Mouse (Mus musculus) myocyte (in vitro differentiated cells): ENCODE data around the gene E030018B13Rik. TPM values are rescaled to one million over a fixed set of nuclear protein-coding genes. Genes with fewer than 3 reads are reported as not detected.
A peak's percentile ranks its signal among the peaks of the same experiment; 100 is the strongest.

Experiments
- H3K27me3 ChIP-seq: one replicate; pipeline ENCODE4 v1.6.1; 2011; ENCODE audit not compliant: control insufficient read depth, insufficient read depth, insufficient read length
- H3K36me3 ChIP-seq: one replicate; pipeline ENCODE4 v1.6.1; 2011; ENCODE audit not compliant: control insufficient read depth, insufficient read depth
- H3K4me2 ChIP-seq: one replicate; pipeline ENCODE4 v1.6.1; 2011; ENCODE audit warnings: low read depth, control low read depth
- H3K4me3 ChIP-seq: one replicate; pipeline ENCODE4 v1.5.1; 2011; ENCODE audit warnings: mild to moderate bottlenecking, control low read depth, moderate library complexity
- H3K79me2 ChIP-seq: one replicate; pipeline ENCODE4 v1.6.1; 2011; ENCODE audit not compliant: control insufficient read depth, insufficient read depth
- H3ac ChIP-seq: one replicate; pipeline ENCODE4 v1.6.1; 2011; ENCODE audit not compliant: control insufficient read depth, insufficient read length
- CEBPB ChIP-seq: IDR thresholded peaks from 2 replicates; pipeline ENCODE4 v1.6.1; 2011; ENCODE audit warnings: mild to moderate bottlenecking, moderate library complexity; ENCODE audit not compliant: poor library complexity, insufficient read depth, severe bottlenecking
- E2F4 ChIP-seq: IDR thresholded peaks from one replicate; pipeline ENCODE4 v1.6.1; 2011; ENCODE audit warnings: mild to moderate bottlenecking, control low read depth, moderate library complexity; ENCODE audit not compliant: insufficient read depth
- MAX ChIP-seq: IDR thresholded peaks from one replicate; pipeline ENCODE4 v1.6.1; 2011; ENCODE audit warnings: low read depth, mild to moderate bottlenecking, control low read depth
- MYOD1 ChIP-seq, 3 experiments: IDR thresholded peaks; one replicate each; pipeline ENCODE4 v1.6.1; 2011; ENCODE audit warnings: control low read depth in 2 of 3, low read depth in 2 of 3, mild to moderate bottlenecking in 2 of 3, moderate library complexity in 1 of 3; ENCODE audit not compliant: insufficient read length in 2 of 3, control insufficient read depth in 1 of 3
- MYOG ChIP-seq, 3 experiments: IDR thresholded peaks; one replicate each; pipeline ENCODE4 v1.6.1; 2011; ENCODE audit warnings: control low read depth in 2 of 3, low read depth in 2 of 3, mild to moderate bottlenecking in 2 of 3; ENCODE audit not compliant: insufficient read length in 2 of 3, control insufficient read depth in 1 of 3, insufficient read depth in 1 of 3
- POLR2A ChIP-seq: IDR thresholded peaks from one replicate; pipeline ENCODE4 v1.6.1; 2011; ENCODE audit warnings: low read depth, mild to moderate bottlenecking, control low read depth, moderate library complexity; ENCODE audit not compliant: insufficient read length
- POLR2AphosphoS2 ChIP-seq: IDR thresholded peaks from one replicate; pipeline ENCODE4 v1.6.1; 2011; ENCODE audit warnings: low read depth, control low read depth; ENCODE audit not compliant: insufficient read length
- REST ChIP-seq: IDR thresholded peaks from one replicate; pipeline ENCODE4 v1.6.1; 2011; ENCODE audit warnings: mild to moderate bottlenecking, control low read depth, moderate library complexity; ENCODE audit not compliant: insufficient read depth, insufficient read length
- SRF ChIP-seq: IDR thresholded peaks from one replicate; pipeline ENCODE4 v1.6.1; 2011; ENCODE audit warnings: low read depth; ENCODE audit not compliant: control insufficient read depth, insufficient read length
- TCF12 ChIP-seq: IDR thresholded peaks from one replicate; pipeline ENCODE4 v1.6.1; 2011; ENCODE audit warnings: mild to moderate bottlenecking, control low read depth; ENCODE audit not compliant: poor library complexity, insufficient read depth, severe bottlenecking
- TCF3 ChIP-seq: IDR thresholded peaks from one replicate; pipeline ENCODE4 v1.6.1; 2011; ENCODE audit warnings: low read depth, control low read depth; ENCODE audit not compliant: insufficient read length
- USF1 ChIP-seq: IDR thresholded peaks from one replicate; pipeline ENCODE4 v1.6.1; 2011; ENCODE audit warnings: low read depth, mild to moderate bottlenecking, control low read depth, moderate library complexity
- polyA plus RNA-seq: library from polyadenylated mRNA; unstranded; fragments of >200 nt; fragmentation: generic; extraction: Trizol; gene quantifications from one replicate; pipeline ENCODE4 v1.2.1, GENCODE M21; 2012; ENCODE audit warnings: missing spikeins

E030018B13Rik gene
- polyA plus RNA-seq, 1 experiment: 0.17 TPM

DNA sequence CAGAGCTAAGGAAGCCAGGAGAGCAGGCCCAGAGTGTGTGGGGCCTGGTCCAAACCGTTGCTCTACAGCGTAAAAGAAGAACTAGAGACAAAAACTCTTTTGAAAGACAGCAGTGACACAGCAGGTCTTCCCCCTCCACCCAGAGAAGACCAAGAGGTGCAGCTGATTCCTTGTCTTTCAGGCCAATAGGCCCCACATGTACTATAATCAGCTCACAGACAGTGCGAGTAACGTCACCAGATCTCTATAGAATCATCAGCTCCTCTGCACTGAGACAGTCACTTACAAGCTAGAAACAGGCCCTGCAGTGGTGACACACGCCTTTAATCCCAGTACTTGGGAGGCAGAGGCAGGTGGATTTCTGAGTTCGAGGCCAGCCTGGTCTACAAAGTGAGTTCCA is 17.2 kb downstream of the E030018B13Rik start:
- no peak overlapping the region for H3K4me2 ChIP-seq
- no peaks in the 10 kb centered on the region for H3K27me3 ChIP-seq
- H3K4me3 ChIP-seq: no peak overlapping the region
- TF ChIP-seq CEBPB (no peak), MYOG (IDR thresholded peaks at IDR 0.05; ENCODE audit: control insufficient read depth in 1 of 3, insufficient read depth in 1 of 3, insufficient read length in 2 of 3, low read depth in 2 of 3) (no peak), POLR2AphosphoS2 (no peak), E2F4 (no peak), MAX (no peak), TCF12 (no peak), USF1 (no peak), POLR2A (no peak), MYOD1 (IDR thresholded peaks at IDR 0.05; ENCODE audit: control insufficient read depth in 1 of 3, insufficient read length in 2 of 3, low read depth in 2 of 3) (no peak), TCF3 (no peak), REST (no peak), SRF (no peak)
- no peak overlapping the region for H3ac ChIP-seq
- no peaks in the 10 kb centered on the region for H3K36me3 ChIP-seq
- peaks cover 80% of the 10 kb centered on the region for H3K79me2 ChIP-seq

DNA sequence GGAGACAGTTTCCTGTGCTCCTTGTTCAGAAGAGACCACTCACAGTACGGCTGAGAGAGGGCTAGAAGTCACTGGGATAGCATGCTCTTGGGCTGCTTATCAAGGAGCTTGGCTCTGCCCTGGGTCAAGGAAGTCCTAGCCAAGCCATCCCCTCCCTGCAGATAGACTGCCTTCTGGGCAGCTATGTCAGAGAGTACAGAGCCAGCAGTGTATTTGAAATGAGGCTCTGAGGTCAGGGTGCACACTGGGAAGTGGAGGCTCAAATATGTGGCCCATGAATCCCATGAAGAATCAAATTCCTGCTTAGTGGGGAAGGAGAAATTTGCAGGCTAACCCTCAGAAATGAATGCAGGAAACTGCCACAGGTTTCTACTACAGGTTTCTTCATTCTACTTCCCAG is 17.9 kb downstream of the E030018B13Rik start:
- Histone ChIP-seq H3K4me2 (peak overlapping the region; percentile 71), H3K27me3 (no peaks in the 10 kb centered on the region), H3K36me3 (no peaks in the 10 kb centered on the region), H3ac (no peak overlapping the region), H3K79me2 (peaks cover 74% of the 10 kb centered on the region), H3K4me3 (no peak overlapping the region)
- TF ChIP-seq REST (no peak), MYOG (IDR thresholded peaks at IDR 0.05; ENCODE audit: control insufficient read depth in 1 of 3, insufficient read depth in 1 of 3, insufficient read length in 2 of 3, low read depth in 2 of 3) (no peak), TCF12 (no peak), SRF (no peak), CEBPB (no peak), POLR2AphosphoS2 (no peak), TCF3 (no peak), MAX (no peak), USF1 (no peak), MYOD1 (IDR thresholded peaks at IDR 0.05; ENCODE audit: control insufficient read depth in 1 of 3, insufficient read length in 2 of 3, low read depth in 2 of 3) (no peak), POLR2A (no peak), E2F4 (no peak)

DNA sequence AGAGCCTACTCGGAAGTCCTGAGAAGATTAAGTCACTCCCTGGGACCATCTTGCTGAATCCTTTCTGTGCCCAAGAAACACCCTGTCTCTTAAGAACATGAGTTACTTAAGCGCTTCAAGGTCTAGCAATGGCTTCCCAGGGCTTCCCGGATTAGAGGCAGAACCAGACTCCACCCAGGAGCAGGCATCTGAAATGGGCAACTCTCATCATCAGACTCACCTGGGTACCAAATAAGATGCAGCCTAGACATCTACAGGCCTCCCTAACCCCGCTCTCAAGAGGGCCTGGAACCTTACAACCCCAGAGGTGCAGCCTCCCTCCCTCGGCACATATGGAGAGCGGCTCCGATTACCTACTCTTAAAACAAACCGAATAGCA is 19.1 kb downstream of the E030018B13Rik start:
- H3K79me2 ChIP-seq: peaks cover 61% of the 10 kb centered on the region
- H3K4me2 ChIP-seq: peak overlapping the region; percentile 71
- no peak overlapping the region for H3ac ChIP-seq
- no peaks in the 10 kb centered on the region for H3K27me3 ChIP-seq
- TF ChIP-seq MYOG (IDR thresholded peaks at IDR 0.05; ENCODE audit: control insufficient read depth in 1 of 3, insufficient read depth in 1 of 3, insufficient read length in 2 of 3, low read depth in 2 of 3): no peak
- no peak for TF ChIP-seq MYOD1 (IDR thresholded peaks at IDR 0.05; ENCODE audit: control insufficient read depth in 1 of 3, insufficient read length in 2 of 3, low read depth in 2 of 3)
- TF ChIP-seq TCF12: no peak
- no peak for TF ChIP-seq MAX
- no peak for TF ChIP-seq REST
- TF ChIP-seq SRF: no peak
- TF ChIP-seq E2F4: no peak
- no peak for TF ChIP-seq USF1
- no peak for TF ChIP-seq CEBPB
- TF ChIP-seq POLR2AphosphoS2: no peak
- no peak for TF ChIP-seq POLR2A
- peak overlapping the region; percentile 88 for H3K4me3 ChIP-seq
- H3K36me3 ChIP-seq: no peaks in the 10 kb centered on the region

DNA sequence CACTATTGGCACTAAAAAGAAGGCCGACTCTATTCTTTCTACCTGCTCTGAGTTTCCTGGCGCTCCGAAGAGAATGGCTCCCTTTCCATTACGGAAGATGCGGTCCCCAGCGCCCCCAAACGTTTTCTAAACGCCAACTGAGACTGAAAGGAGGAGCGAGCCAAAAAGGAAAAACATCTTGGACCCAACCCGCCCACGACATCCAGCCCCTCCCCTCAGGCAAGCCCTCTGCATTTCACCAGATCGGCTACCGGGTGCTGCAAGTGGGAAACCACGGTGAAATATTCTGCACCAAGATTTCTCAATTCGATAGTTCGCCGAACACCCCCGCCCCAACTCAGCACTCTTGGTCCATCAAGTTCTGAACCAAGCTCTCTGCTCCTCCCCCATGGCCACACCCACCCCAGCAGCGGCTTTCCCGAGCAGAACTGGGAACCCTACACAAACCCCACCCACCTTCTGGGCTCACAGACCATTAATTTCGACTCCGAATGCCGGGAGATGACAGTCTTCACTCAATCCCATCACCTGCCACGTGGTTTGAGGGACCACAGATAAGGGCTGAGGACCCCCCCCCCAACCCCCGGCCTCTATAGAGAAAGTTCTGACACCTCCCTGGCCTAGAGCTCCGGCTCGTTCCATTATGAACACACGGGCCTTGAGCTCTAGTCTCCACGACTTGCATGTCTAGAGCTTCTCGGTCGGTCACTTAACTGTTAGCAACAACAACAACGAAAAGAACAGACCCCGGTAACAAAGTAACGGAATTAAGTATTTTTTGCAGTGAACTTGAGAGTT is 19.7 kb downstream of the E030018B13Rik start:
- Histone ChIP-seq H3K4me2 (peak overlapping the region; percentile 74), H3K79me2 (peaks cover 55% of the 10 kb centered on the region), H3K4me3 (peak overlapping the region; percentile 88), H3K27me3 (no peaks in the 10 kb centered on the region), H3K36me3 (no peaks in the 10 kb centered on the region), H3ac (peak overlapping the region; percentile 99)
- TF ChIP-seq POLR2A (peak; percentile 43), E2F4 (no peak), MYOD1 (IDR thresholded peaks at IDR 0.05; ENCODE audit: control insufficient read depth in 1 of 3, insufficient read length in 2 of 3, low read depth in 2 of 3) (no peak)
